Mouse (Mus musculus) ES-E14 (cell line): ENCODE data around the gene Blcap. TPM values are rescaled to one million over a fixed set of nuclear protein-coding genes. Genes with fewer than 3 reads are reported as not detected.

Experiments
- DNase-seq: peaks from one replicate; pipeline ENCODE4 v3.0.0-alpha.2; 2013; ENCODE audit warnings: low read depth, low spot score
- H3K27ac ChIP-seq: 2 replicates; pipeline ENCODE4 v1.5.1; 2012; ENCODE audit warnings: low read depth, mild to moderate bottlenecking, low read length, moderate library complexity, mixed read lengths; ENCODE audit not compliant: poor library complexity, insufficient read depth, severe bottlenecking
- H3K36me3 ChIP-seq: 2 replicates; pipeline ENCODE4 v1.6.1; 2012; ENCODE audit warnings: mild to moderate bottlenecking, low read length, moderate library complexity, mixed read lengths; ENCODE audit not compliant: control insufficient read depth, poor library complexity, insufficient read depth, severe bottlenecking
- H3K4me1 ChIP-seq, 2 experiments: fragments of 150-350 bp in 1 of 2; sonication (generic) in 1 of 2; 2 replicates each; pipeline ENCODE4 v1.6.1; 2012; ENCODE audit warnings: low read length in 2 of 2, mild to moderate bottlenecking in 1 of 2, mixed read lengths in 1 of 2; ENCODE audit not compliant: control insufficient read depth in 2 of 2, insufficient read depth in 2 of 2, poor library complexity in 1 of 2
- H3K4me3 ChIP-seq, 2 experiments: fragments of 150-350 bp in 1 of 2; sonication (generic) in 1 of 2; 2 replicates each; pipeline ENCODE4 v1.5.1; 2012; ENCODE audit warnings: low read length in 2 of 2, low read depth in 1 of 2, mild to moderate bottlenecking in 1 of 2, mixed read lengths in 1 of 2; ENCODE audit not compliant: insufficient read depth in 1 of 2, poor library complexity in 1 of 2, severe bottlenecking in 1 of 2
- H3K9ac ChIP-seq: 2 replicates; pipeline ENCODE4 v1.6.1; 2012; ENCODE audit warnings: low read depth, mild to moderate bottlenecking, low read length, mixed read lengths; ENCODE audit not compliant: poor library complexity, insufficient read depth, severe bottlenecking
- H3K9me3 ChIP-seq: fragments of 150-350 bp; sonication (generic); 2 replicates; pipeline ENCODE4 v1.6.1; 2012; ENCODE audit warnings: low read depth, mild to moderate bottlenecking, low read length; ENCODE audit not compliant: control insufficient read depth, insufficient read depth
- CHD2 ChIP-seq: IDR thresholded peaks from 2 replicates; pipeline ENCODE4 v1.6.1; 2014; ENCODE audit warnings: mild to moderate bottlenecking, low read depth, low read length, inconsistent platforms
- HCFC1 ChIP-seq: IDR thresholded peaks from 2 replicates; pipeline ENCODE4 v1.6.1; 2012; ENCODE audit warnings: low read length, inconsistent platforms, borderline replicate concordance; ENCODE audit not compliant: insufficient read depth
- MAFK ChIP-seq: IDR thresholded peaks from 2 replicates; pipeline ENCODE4 v1.6.1; 2014; ENCODE audit warnings: mild to moderate bottlenecking, low read depth, low read length, inconsistent platforms; ENCODE audit not compliant: insufficient read depth
- ZC3H11A ChIP-seq: IDR thresholded peaks from 2 replicates; pipeline ENCODE4 v1.6.1; 2012; ENCODE audit warnings: low read depth, mild to moderate bottlenecking, inconsistent platforms, low read length, borderline replicate concordance
- ZNF384 ChIP-seq: IDR thresholded peaks from 2 replicates; pipeline ENCODE4 v1.6.1; 2012; ENCODE audit warnings: low read depth, low read length, inconsistent platforms
- in situ Hi-C, 2 experiments: fragments of 600-800 bp; cut with MboI; formaldehyde crosslinking; loops; one replicate each; pipeline ENCODE4 v1.15.1; 2025; ENCODE audit warnings: low sequenced_read_pairs in 2 of 2, inconsistent platforms in 1 of 2; ENCODE audit not compliant: unreplicated experiment in 2 of 2
- total RNA-seq: library from RNA; depleted of rRNA; stranded (reverse); fragments of 300-350 nt; gene quantifications from 2 replicates; pipeline ENCODE4 v1.2.3, GENCODE M21; 2012

The Blcap gene
- total RNA-seq, 1 experiment, result 42.4 TPM

DNA sequence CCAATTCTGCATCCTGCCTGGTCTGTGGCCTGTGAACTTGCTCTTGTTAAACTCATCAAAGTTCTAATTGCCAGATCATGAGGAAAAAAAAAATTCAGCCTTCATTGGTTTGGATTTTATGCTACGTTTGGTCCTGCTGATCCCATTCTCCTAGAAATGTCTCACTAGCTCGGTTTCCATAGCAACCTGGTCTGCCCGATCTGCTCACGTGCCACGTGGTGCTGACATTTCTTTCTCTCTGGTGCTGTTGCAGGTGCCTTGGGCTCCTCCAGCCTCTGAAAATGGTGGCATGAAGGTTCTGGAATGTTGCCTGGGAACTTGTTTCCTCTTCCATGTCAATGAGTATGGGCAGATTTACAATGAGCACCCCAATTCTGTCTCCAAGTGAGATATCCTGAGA lies 50.6 kb downstream of the Blcap start:
- no peak overlapping the region for H3K9ac ChIP-seq
- no peaks in the 10 kb centered on the region for H3K9me3 ChIP-seq
- in situ Hi-C loops, result no loop called here
- no peaks in the 10 kb centered on the region; a peak in 1 of 4 replicates for H3K4me1 ChIP-seq
- no peak for TF ChIP-seq CHD2
- TF ChIP-seq ZC3H11A, result no peak
- no peak for TF ChIP-seq ZNF384
- TF ChIP-seq HCFC1, result no peak
- TF ChIP-seq MAFK, result no peak
- DNase-seq, result no peak
- no peak overlapping the region for H3K27ac ChIP-seq
- H3K36me3 ChIP-seq, result no peaks in the 10 kb centered on the region
- H3K4me3 ChIP-seq, result no peak overlapping the region

GRCm38 (mm10) chr2:157519452-157519851 lies 51.6 kb downstream of the Blcap start:
- no peaks in the 10 kb centered on the region for H3K36me3 ChIP-seq
- H3K27ac ChIP-seq, result no peak overlapping the region
- H3K4me3 ChIP-seq, result no peak overlapping the region
- H3K4me1 ChIP-seq, result no peaks in the 10 kb centered on the region; a peak in 1 of 4 replicates
- no peak for TF ChIP-seq ZC3H11A
- TF ChIP-seq ZNF384, result no peak
- no peak for TF ChIP-seq HCFC1
- TF ChIP-seq CHD2, result no peak
- TF ChIP-seq MAFK, result no peak
- no peak for DNase-seq
- H3K9ac ChIP-seq, result no peak overlapping the region
- in situ Hi-C loops, result no loop called here
- no peaks in the 10 kb centered on the region for H3K9me3 ChIP-seq

DNA sequence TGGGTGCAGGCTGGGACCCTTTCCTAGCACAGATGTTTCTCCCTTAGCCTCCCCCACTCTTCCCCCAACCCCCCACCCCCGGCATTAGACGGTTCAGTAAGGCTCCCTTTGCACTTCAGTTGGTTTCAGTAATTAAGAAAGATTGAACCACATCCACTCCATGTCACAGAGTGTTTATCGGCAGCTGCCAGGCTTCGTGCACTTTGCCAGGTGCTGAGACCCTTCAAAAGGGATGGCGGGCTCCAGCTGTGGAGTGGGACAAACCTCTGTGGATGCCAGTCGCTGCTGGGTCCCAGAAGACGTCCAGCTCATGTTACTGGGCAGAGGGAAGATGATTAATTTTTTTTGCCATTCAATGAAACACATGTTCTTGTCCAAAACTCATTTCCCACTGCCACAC lies 52.6 kb downstream of the Blcap start:
- no peak for DNase-seq
- Histone ChIP-seq H3K27ac (no peak overlapping the region), H3K36me3 (no peaks in the 10 kb centered on the region), H3K9ac (no peak overlapping the region), H3K9me3 (no peaks in the 10 kb centered on the region), H3K4me3 (no peak overlapping the region), H3K4me1 (no peaks in the 10 kb centered on the region; a peak in 1 of 4 replicates)
- TF ChIP-seq HCFC1 (no peak), ZNF384 (no peak), MAFK (no peak), CHD2 (no peak), ZC3H11A (no peak)
- in situ Hi-C loops, result no loop called here

DNA sequence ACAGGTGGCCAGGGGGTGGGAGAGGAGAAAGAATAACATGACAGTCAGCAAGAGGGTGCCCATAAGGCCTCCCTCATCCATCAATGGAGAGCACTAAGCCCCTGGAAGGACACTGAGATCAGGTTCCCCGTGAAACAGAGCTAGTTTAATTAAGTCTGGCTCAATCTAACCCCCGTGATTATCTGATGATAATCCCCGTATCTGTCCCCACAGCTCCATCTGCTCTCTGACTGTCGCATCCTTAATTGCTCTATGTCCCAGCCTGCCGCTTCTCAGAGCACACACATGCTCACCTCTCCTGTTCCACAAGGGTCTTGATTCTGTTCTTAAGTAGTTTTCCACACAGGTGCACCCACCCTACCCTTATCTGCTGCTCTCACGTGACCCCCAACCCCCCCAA lies 53.5 kb downstream of the Blcap start:
- TF ChIP-seq ZC3H11A (no peak), HCFC1 (no peak), CHD2 (no peak), ZNF384 (no peak), MAFK (no peak)
- no peaks in the 10 kb centered on the region; a peak in 1 of 4 replicates for H3K4me1 ChIP-seq
- H3K36me3 ChIP-seq, result no peaks in the 10 kb centered on the region
- DNase-seq, result no peak
- no peak overlapping the region for H3K4me3 ChIP-seq
- no peak overlapping the region for H3K9ac ChIP-seq
- H3K9me3 ChIP-seq, result no peaks in the 10 kb centered on the region
- no peak overlapping the region for H3K27ac ChIP-seq
- in situ Hi-C loops, result no loop called here

GRCm38 (mm10) chr2:157514353-157514752 lies 56.7 kb downstream of the Blcap start:
- DNase-seq, result no peak
- no peak for TF ChIP-seq ZNF384
- TF ChIP-seq ZC3H11A, result no peak
- TF ChIP-seq HCFC1, result no peak
- TF ChIP-seq CHD2, result no peak
- no peak for TF ChIP-seq MAFK
- Histone ChIP-seq H3K36me3 (no peaks in the 10 kb centered on the region), H3K4me3 (no peak overlapping the region), H3K9ac (no peak overlapping the region), H3K9me3 (no peaks in the 10 kb centered on the region), H3K4me1 (no peaks in the 10 kb centered on the region), H3K27ac (no peak overlapping the region)
- in situ Hi-C loops, result no loop called here
